Mouse (Mus musculus): ENCODE results near the gene Tet2. TPM values are rescaled to one million over a fixed set of nuclear protein-coding genes. Genes with fewer than 3 reads are reported as not detected.

The Tet2 gene
- polyA plus RNA-seq, 1 experiment = not detected

DNA sequence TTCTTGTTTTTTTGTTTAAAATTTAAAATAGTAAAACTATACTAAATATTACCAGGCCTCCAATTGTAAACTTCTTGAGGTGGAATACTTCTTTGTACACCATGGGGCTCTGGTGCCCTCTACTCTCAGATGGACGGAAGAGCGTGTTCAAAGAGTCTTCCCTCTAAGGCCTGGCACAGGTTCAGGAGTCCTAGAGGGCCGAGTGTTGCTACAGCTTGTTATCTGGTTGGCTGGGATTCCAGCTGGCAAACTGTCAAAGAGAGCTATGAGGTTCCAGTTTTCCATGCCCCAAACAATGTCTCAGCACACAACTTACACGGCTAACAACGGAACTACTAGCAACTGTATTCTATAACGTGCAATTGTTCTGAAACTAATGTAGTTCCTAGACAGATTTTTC lies 28.8 kb downstream of the Tet2 start:
- no peak overlapping the region for H3K27ac ChIP-seq (ENCODE audit: insufficient read depth, low read depth, low read length)
- no peak for TF ChIP-seq CTCF (IDR thresholded peaks at IDR 0.05; ENCODE audit: insufficient read depth, low read depth, low read length)
- no peak for TF ChIP-seq POLR2A (IDR thresholded peaks at IDR 0.05; ENCODE audit: insufficient read depth, low read depth, low read length)
- peaks cover 8% of the 10 kb centered on the region; the same call in 1 of the 2 replicates for H3K4me1 ChIP-seq (ENCODE audit: control insufficient read depth, insufficient read depth, low read length)
- H3K4me3 ChIP-seq (ENCODE audit: insufficient read depth, low read depth, low read length) = no peak overlapping the region
- WGBS = 42% methylated on average over 6 of the region's 6 CpGs

- WGBS = 93% methylated on average over 8 of the region's 8 CpGs
- Histone ChIP-seq H3K4me1 (ENCODE audit: control insufficient read depth, insufficient read depth, low read length) (peaks cover 8% of the 10 kb centered on the region; the same call in 1 of the 2 replicates), H3K4me3 (ENCODE audit: insufficient read depth, low read depth, low read length) (no peak overlapping the region), H3K27ac (ENCODE audit: insufficient read depth, low read depth, low read length) (no peak overlapping the region)
- TF ChIP-seq CTCF (IDR thresholded peaks at IDR 0.05; ENCODE audit: insufficient read depth, low read depth, low read length) = no peak
Observed at GRCm38 (mm10) chr3:133515204-133515969, 29.6 kb downstream of the Tet2 start.

GRCm38 (mm10) chr3:133514290-133514689 lies 30.6 kb downstream of the Tet2 start:
- no peak overlapping the region for H3K4me3 ChIP-seq (ENCODE audit: insufficient read depth, low read depth, low read length)
- TF ChIP-seq POLR2A (IDR thresholded peaks at IDR 0.05; ENCODE audit: insufficient read depth, low read depth, low read length) = no peak
- no peak for TF ChIP-seq CTCF (IDR thresholded peaks at IDR 0.05; ENCODE audit: insufficient read depth, low read depth, low read length)
- no peak overlapping the region for H3K27ac ChIP-seq (ENCODE audit: insufficient read depth, low read depth, low read length)
- 95% methylated on average over 12 of the region's 12 CpGs for WGBS
- peaks cover 8% of the 10 kb centered on the region; the same call in 1 of the 2 replicates for H3K4me1 ChIP-seq (ENCODE audit: control insufficient read depth, insufficient read depth, low read length)

GRCm38 (mm10) chr3:133513475-133513874 lies 31.5 kb downstream of the Tet2 start:
- Histone ChIP-seq H3K27ac (ENCODE audit: insufficient read depth, low read depth, low read length) (no peak overlapping the region), H3K4me1 (ENCODE audit: control insufficient read depth, insufficient read depth, low read length) (peaks cover 6% of the 10 kb centered on the region; the same call in 1 of the 2 replicates), H3K4me3 (ENCODE audit: insufficient read depth, low read depth, low read length) (no peak overlapping the region)
- WGBS = 94% methylated on average over 7 of the region's 7 CpGs
- TF ChIP-seq CTCF (IDR thresholded peaks at IDR 0.05; ENCODE audit: insufficient read depth, low read depth, low read length) (no peak), POLR2A (IDR thresholded peaks at IDR 0.05; ENCODE audit: insufficient read depth, low read depth, low read length) (no peak)

DNA sequence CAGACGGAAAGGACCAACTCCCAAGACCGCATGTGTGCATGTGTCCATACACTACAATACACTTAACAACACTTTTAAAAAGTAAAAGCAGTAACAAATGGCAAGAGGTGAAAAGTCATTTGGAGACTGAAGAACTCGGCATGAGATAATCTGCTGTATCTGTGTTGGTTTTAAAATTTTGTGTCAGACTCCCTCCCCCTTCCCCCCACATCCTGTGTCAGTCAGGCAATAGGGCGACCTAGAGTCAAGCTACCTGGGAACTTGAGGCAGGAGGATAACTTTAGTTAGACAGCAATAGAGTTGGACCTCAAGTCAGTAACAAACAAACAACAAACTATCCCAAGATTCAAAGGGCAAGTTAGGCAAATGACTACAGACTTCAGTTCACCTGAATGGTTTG lies 34.6 kb downstream of the Tet2 start:
- WGBS = 90% methylated on average over 4 of the region's 4 CpGs
- TF ChIP-seq POLR2A (IDR thresholded peaks at IDR 0.05; ENCODE audit: insufficient read depth, low read depth, low read length) (no peak), CTCF (IDR thresholded peaks at IDR 0.05; ENCODE audit: insufficient read depth, low read depth, low read length) (no peak)

DNA sequence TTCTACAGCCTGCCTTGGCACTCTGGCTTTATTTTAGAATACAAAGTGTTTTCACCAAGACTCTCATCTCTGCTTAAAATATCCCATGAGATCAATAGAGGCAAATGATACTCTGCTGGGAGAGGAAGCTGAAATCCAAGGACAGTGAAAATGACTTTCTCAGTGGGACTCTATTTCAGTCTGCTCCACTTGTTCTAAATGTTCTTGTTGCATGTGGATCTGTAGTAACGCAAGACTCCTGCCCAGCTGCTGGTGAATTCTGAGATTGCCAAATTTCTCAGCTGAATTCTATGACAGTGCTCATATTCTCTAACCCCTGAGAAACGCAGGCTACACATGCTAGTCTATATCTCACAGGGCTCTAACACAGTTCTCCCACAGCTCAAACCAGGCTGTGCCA lies 35.1 kb downstream of the Tet2 start:
- H3K4me1 ChIP-seq (ENCODE audit: control insufficient read depth, insufficient read depth, low read length) = 0 out of 2 replicates have a peak, but pooled peaks cover 3% of the 10 kb centered on the region
- H3K27ac ChIP-seq (ENCODE audit: insufficient read depth, low read depth, low read length) = no peak overlapping the region
- TF ChIP-seq POLR2A (IDR thresholded peaks at IDR 0.05; ENCODE audit: insufficient read depth, low read depth, low read length) (no peak), CTCF (IDR thresholded peaks at IDR 0.05; ENCODE audit: insufficient read depth, low read depth, low read length) (no peak)
- 47% methylated on average over 2 of the region's 2 CpGs for WGBS
- H3K4me3 ChIP-seq (ENCODE audit: insufficient read depth, low read depth, low read length) = no peak overlapping the region

More for the DNA sequence above, 34.6 kb downstream of the Tet2 start:
- no peak overlapping the region for H3K4me3 ChIP-seq (ENCODE audit: insufficient read depth, low read depth, low read length)
- no peak overlapping the region for H3K27ac ChIP-seq (ENCODE audit: insufficient read depth, low read depth, low read length)
- H3K4me1 ChIP-seq (ENCODE audit: control insufficient read depth, insufficient read depth, low read length) = 0 out of 2 replicates have a peak, but pooled peaks cover 3% of the 10 kb centered on the region

- no peak overlapping the region for H3K27ac ChIP-seq (ENCODE audit: insufficient read depth, low read depth, low read length)
- no peak overlapping the region for H3K4me3 ChIP-seq (ENCODE audit: insufficient read depth, low read depth, low read length)
- H3K4me1 ChIP-seq (ENCODE audit: control insufficient read depth, insufficient read depth, low read length) = 0 out of 2 replicates have a peak, but pooled peaks cover 3% of the 10 kb centered on the region
- no peak for TF ChIP-seq CTCF (IDR thresholded peaks at IDR 0.05; ENCODE audit: insufficient read depth, low read depth, low read length)
- no peak for TF ChIP-seq POLR2A (IDR thresholded peaks at IDR 0.05; ENCODE audit: insufficient read depth, low read depth, low read length)
- 94% methylated on average over 3 of the region's 3 CpGs for WGBS
Observed at GRCm38 (mm10) chr3:133508881-133509280, 36.1 kb downstream of the Tet2 start.

DNA sequence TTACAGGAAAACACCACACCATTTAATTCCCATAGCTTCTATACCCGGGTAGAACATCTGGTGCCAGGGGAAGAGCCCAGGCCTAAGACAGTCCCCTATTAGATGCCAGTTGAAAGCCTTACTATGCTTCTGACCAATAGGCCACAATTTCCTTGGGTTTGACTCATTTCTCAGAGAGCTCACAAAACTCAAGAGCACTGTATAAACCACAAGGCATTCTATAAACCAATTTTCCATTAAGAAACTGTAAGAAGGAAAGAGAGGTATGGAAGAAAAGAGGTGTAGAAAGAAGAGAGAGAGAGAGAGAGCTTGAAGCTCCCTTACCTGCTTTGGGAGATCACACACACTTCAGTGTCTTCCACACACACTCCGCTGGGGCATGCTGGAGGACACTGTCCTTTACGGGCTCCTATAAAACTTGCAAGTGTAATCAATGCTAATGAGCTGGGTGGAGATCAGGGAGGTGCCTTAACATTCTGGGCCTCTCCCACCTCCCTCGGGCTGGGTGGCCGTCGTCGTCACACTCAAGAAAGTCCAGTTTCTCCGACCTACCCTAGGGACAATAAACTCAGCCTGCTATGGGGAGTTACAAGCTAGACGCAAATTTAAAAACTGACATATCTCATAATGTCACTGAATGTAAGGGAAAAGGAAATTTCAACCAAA lies 38.5 kb downstream of the Tet2 start:
- TF ChIP-seq CTCF (IDR thresholded peaks at IDR 0.05; ENCODE audit: insufficient read depth, low read depth, low read length) (no peak), POLR2A (IDR thresholded peaks at IDR 0.05; ENCODE audit: insufficient read depth, low read depth, low read length) (no peak)
- Histone ChIP-seq H3K27ac (ENCODE audit: insufficient read depth, low read depth, low read length) (no peak overlapping the region), H3K4me3 (ENCODE audit: insufficient read depth, low read depth, low read length) (no peak overlapping the region), H3K4me1 (ENCODE audit: control insufficient read depth, insufficient read depth, low read length) (0 out of 2 replicates have a peak, but pooled peaks cover under 1% of the 10 kb centered on the region)
- 92% methylated on average over 9 of the region's 9 CpGs for WGBS

DNA sequence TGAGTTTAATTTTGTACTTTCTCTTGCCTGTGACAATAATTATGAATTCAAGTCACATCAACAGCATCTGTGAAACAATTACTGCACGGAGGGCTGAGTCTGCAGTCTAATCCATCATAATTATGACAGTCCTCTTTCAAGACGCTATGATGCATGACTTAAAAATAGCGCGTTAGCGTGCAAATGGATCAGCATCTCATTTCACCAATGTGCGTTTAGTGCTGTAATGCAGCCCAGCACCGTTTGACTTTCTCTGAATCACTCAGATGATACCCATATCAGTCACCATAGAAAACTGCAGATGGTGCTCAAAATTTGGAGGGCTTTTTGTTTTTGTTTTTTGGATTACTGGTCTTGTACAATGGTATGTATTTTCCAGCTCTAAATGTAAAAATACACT lies 48.0 kb downstream of the Tet2 start:
- H3K4me3 ChIP-seq (ENCODE audit: insufficient read depth, low read depth, low read length) = no peak overlapping the region
- TF ChIP-seq CTCF (IDR thresholded peaks at IDR 0.05; ENCODE audit: insufficient read depth, low read depth, low read length) (no peak), POLR2A (IDR thresholded peaks at IDR 0.05; ENCODE audit: insufficient read depth, low read depth, low read length) (no peak)
- H3K4me1 ChIP-seq (ENCODE audit: control insufficient read depth, insufficient read depth, low read length) = no peaks in the 10 kb centered on the region
- H3K27ac ChIP-seq (ENCODE audit: insufficient read depth, low read depth, low read length) = no peak overlapping the region
- WGBS = 48% methylated on average over 7 of the region's 7 CpGs
